In the genomic region with DNA sequence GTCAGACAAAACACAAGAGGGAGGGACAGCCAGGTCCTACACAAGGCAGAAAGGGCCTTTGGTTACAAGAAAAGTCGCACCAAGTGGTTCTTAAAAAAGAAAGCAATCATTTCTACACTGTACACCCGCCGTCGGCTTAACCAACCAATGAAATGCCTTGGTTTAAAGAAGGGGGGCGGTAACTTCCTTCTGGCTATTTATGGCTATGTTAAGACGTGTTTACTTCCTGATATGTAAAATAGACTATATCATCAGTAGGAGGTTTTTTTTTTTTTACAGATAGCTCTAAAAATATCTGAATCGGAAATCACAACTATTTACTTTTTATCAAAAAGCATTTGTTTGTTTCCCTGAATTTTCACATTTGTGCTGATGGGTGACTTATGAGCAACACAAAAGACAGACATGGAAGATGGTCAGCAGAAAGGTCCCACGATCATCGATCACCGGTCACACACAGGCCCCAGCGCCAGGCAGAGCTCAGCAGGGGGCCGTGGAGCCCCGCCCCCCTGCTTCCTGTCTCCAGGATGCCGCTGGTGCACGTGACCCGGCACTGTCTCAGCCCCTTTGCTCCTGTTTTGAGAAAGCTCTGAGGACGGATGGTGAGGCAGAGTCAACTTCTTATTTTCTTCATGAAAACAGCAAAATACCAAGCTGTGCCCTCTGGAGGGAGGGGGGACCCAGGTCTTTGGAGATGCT, we compare ENCODE assay signal across 10 mouse cellular contexts. TPM values are rescaled to one million over a fixed set of nuclear protein-coding genes. Genes with fewer than 3 reads are reported as not detected.
DNase-seq lines count a peak whose midpoint lies in the region; ATAC-seq and TF ChIP-seq lines count a peak whose summit lies in the region.
"Had no signal": no experiment of that assay in that cellular context is flagged by ENCODE, and none has a peak within 500 bp of the region (broad histone marks: within the 10 kb centered on the region; RNA-seq: fewer than 3 reads in every experiment).

No protein-coding gene starts in this region.

- no peaks in the 10 kb centered on the region for H3K4me1 ChIP-seq in midbrain, embryonic 10.5 days
- no peaks in the 10 kb centered on the region for H3K4me1 ChIP-seq in hindbrain, postnatal 0 days (ENCODE audit: insufficient read depth, low read length)
- no peaks in the 10 kb centered on the region for H3K4me1 ChIP-seq in hindbrain, embryonic 12.5 days
- H3K4me1 ChIP-seq: neural tube, embryonic 12.5 days had no signal

- no peaks in the 10 kb centered on the region for H3K27me3 ChIP-seq in midbrain, embryonic 10.5 days (ENCODE audit: low read depth, poor library complexity, severe bottlenecking)
- H3K27me3 ChIP-seq in hindbrain, postnatal 0 days (ENCODE audit: insufficient read depth, low read length), result no peaks in the 10 kb centered on the region
- H3K27me3 ChIP-seq in hindbrain, embryonic 12.5 days, result no peaks in the 10 kb centered on the region
- H3K27me3 ChIP-seq: embryonic facial prominence, embryonic 13.5 days; neural tube, embryonic 12.5 days had no signal

- H3K27ac ChIP-seq in midbrain, embryonic 10.5 days (replicated peaks), result no peak overlapping the region
- H3K27ac ChIP-seq in hindbrain, postnatal 0 days, result no peak overlapping the region
- no peak overlapping the region for H3K27ac ChIP-seq in hindbrain, embryonic 12.5 days
- H3K27ac ChIP-seq: embryonic facial prominence, embryonic 13.5 days; neural tube, embryonic 12.5 days had no signal

- no peak for TF ChIP-seq CTCF in hindbrain, postnatal 0 days (IDR thresholded peaks at IDR 0.05; ENCODE audit: low read depth)

- DNase-seq in ZHBTc4 (ENCODE audit: low read depth, low spot score) (peak; percentile 93), MN1 (ENCODE audit: low spot score) (no peak)
- DNase-seq in kidney, adult 9 months, result peak; percentile 58
- no peak for DNase-seq in midbrain, embryonic 10.5 days (ENCODE audit: low spot score)
- no peak for DNase-seq in hindbrain, postnatal 0 days (ENCODE audit: low spot score)

- H3K4me3 ChIP-seq in midbrain, embryonic 10.5 days, result no peak overlapping the region
- no peak overlapping the region for H3K4me3 ChIP-seq in hindbrain, postnatal 0 days (ENCODE audit: low read length)
- H3K4me3 ChIP-seq in hindbrain, embryonic 12.5 days, result no peak overlapping the region
- H3K4me3 ChIP-seq: embryonic facial prominence, embryonic 13.5 days; neural tube, embryonic 12.5 days had no signal

- 84% methylated on average over 17 of the region's 17 CpGs for WGBS in midbrain, embryonic 10.5 days
- WGBS in hindbrain, postnatal 0 days, result 80% methylated on average over 17 of the region's 17 CpGs
- WGBS in hindbrain, embryonic 12.5 days, result 76% methylated on average over 17 of the region's 17 CpGs

- H3K36me3 ChIP-seq in midbrain, embryonic 10.5 days, result peaks cover 18% of the 10 kb centered on the region
- 0 out of 2 replicates have a peak, but pooled peaks cover 2% of the 10 kb centered on the region for H3K36me3 ChIP-seq in hindbrain, postnatal 0 days (ENCODE audit: insufficient read depth, low read length)
- no peaks in the 10 kb centered on the region for H3K36me3 ChIP-seq in hindbrain, embryonic 12.5 days

- 0 out of 2 replicates have a peak, but pooled peaks cover 3% of the 10 kb centered on the region for H3K9me3 ChIP-seq in midbrain, embryonic 10.5 days (replicated peaks)
- H3K9me3 ChIP-seq in hindbrain, postnatal 0 days (ENCODE audit: low read length), result no peaks in the 10 kb centered on the region
- H3K9me3 ChIP-seq in hindbrain, embryonic 12.5 days (replicated peaks), result no peaks in the 10 kb centered on the region
- H3K9me3 ChIP-seq: embryonic facial prominence, embryonic 13.5 days had no signal

- H3K4me2 ChIP-seq in hindbrain, postnatal 0 days (ENCODE audit: low read depth, low read length), result no peak overlapping the region
- H3K4me2 ChIP-seq in hindbrain, embryonic 12.5 days (replicated peaks), result no peak overlapping the region
- H3K4me2 ChIP-seq: embryonic facial prominence, embryonic 13.5 days; neural tube, embryonic 12.5 days had no signal

- ATAC-seq in CD4-positive, CD25-positive, alpha-beta regulatory T cell, adult 4 months, result peak; percentile 99
- peak; percentile 93 for ATAC-seq in megakaryocyte-erythroid progenitor cell, adult 5-6 weeks (replicated peaks; ENCODE audit: low FRiP score, low TSS enrichment, poor library complexity, severe bottlenecking)
- no peak for ATAC-seq in hindbrain, postnatal 0 days
- ATAC-seq in hindbrain, embryonic 12.5 days (ENCODE audit: low FRiP score), result no peak

- H3K9ac ChIP-seq in hindbrain, postnatal 0 days (replicated peaks; ENCODE audit: low read length), result no peak overlapping the region
- H3K9ac ChIP-seq in hindbrain, embryonic 12.5 days, result no peak overlapping the region
- H3K9ac ChIP-seq: embryonic facial prominence, embryonic 13.5 days; neural tube, embryonic 12.5 days had no signal

RNA-seq across cellular contexts. Expression of a gene that starts 39.1 kb away (rescaled TPM):
- polyA plus RNA-seq in CD4-positive, CD25-positive, alpha-beta regulatory T cell, adult 4 months (2017; shearing (Covaris generic)), result 10 to 100 TPM; 18.1 to 27.6 TPM
- total RNA-seq in megakaryocyte-erythroid progenitor cell, adult 5-6 weeks (2014; fragmentation: Nextera tagmentation), result 21.1 and 35.0 TPM in 2 replicates
- 14.2 and 23.7 TPM in 2 replicates for total RNA-seq in megakaryocyte-erythroid progenitor cell, adult 5-6 weeks (2017)
- polyA plus RNA-seq in midbrain, embryonic 10.5 days (2016; fragmentation: Nextera tagmentation; extraction: Ambion mirVana), result 5.5 and 7.0 TPM in 2 replicates
- total RNA-seq in hindbrain, postnatal 0 days (2014; rRNA removed), result 31.6 and 34.9 TPM in 2 replicates
- polyA plus RNA-seq in hindbrain, postnatal 0 days (2015; fragmentation: Nextera tagmentation; extraction: Ambion mirVana), result 4.9 and 5.8 TPM in 2 replicates
- polyA plus RNA-seq in hindbrain, embryonic 12.5 days (2016; fragmentation: Nextera tagmentation; extraction: Ambion mirVana), result 9.4 and 9.7 TPM in 2 replicates

Comparison
In these comparisons a context has a peak if more than half of its experiments do, and no peak if none do; other contexts are left out.
1. ATAC-seq: peak in CD4-positive, CD25-positive, alpha-beta regulatory T cell, adult 4 months (single experiment) and megakaryocyte-erythroid progenitor cell, adult 5-6 weeks (single experiment); none in hindbrain, postnatal 0 days (single experiment) and hindbrain, embryonic 12.5 days (single experiment).
2. DNase-seq: peak in ZHBTc4 (single experiment) and kidney, adult 9 months (single experiment); none in midbrain, embryonic 10.5 days (single experiment), hindbrain, postnatal 0 days (single experiment) and MN1 (single experiment).